Mouse (Mus musculus) myocyte (in vitro differentiated cells): ENCODE measurements at regions not wholly inside any gene's neighbourhood (a gene's known extent, or its start where the extent isn't known, plus 50 kb on each side); places are given as distances from the start of the nearest gene placed in this dataset.

Source experiments
- H3K27me3 ChIP-seq: one replicate; pipeline ENCODE4 v1.6.1; 2011; ENCODE audit not compliant: control insufficient read depth, insufficient read depth, insufficient read length
- H3K36me3 ChIP-seq: one replicate; pipeline ENCODE4 v1.6.1; 2011; ENCODE audit not compliant: control insufficient read depth, insufficient read depth
- H3K4me2 ChIP-seq: one replicate; pipeline ENCODE4 v1.6.1; 2011; ENCODE audit warnings: low read depth, control low read depth
- H3K4me3 ChIP-seq: one replicate; pipeline ENCODE4 v1.5.1; 2011; ENCODE audit warnings: mild to moderate bottlenecking, control low read depth, moderate library complexity
- H3K79me2 ChIP-seq: one replicate; pipeline ENCODE4 v1.6.1; 2011; ENCODE audit not compliant: control insufficient read depth, insufficient read depth
- H3ac ChIP-seq: one replicate; pipeline ENCODE4 v1.6.1; 2011; ENCODE audit not compliant: control insufficient read depth, insufficient read length
- CEBPB ChIP-seq: IDR thresholded peaks from 2 replicates; pipeline ENCODE4 v1.6.1; 2011; ENCODE audit warnings: mild to moderate bottlenecking, moderate library complexity; ENCODE audit not compliant: poor library complexity, insufficient read depth, severe bottlenecking
- E2F4 ChIP-seq: IDR thresholded peaks from one replicate; pipeline ENCODE4 v1.6.1; 2011; ENCODE audit warnings: mild to moderate bottlenecking, control low read depth, moderate library complexity; ENCODE audit not compliant: insufficient read depth
- MAX ChIP-seq: IDR thresholded peaks from one replicate; pipeline ENCODE4 v1.6.1; 2011; ENCODE audit warnings: low read depth, mild to moderate bottlenecking, control low read depth
- MYOD1 ChIP-seq, 3 experiments: IDR thresholded peaks; one replicate each; pipeline ENCODE4 v1.6.1; 2011; ENCODE audit warnings: control low read depth in 2 of 3, low read depth in 2 of 3, mild to moderate bottlenecking in 2 of 3, moderate library complexity in 1 of 3; ENCODE audit not compliant: insufficient read length in 2 of 3, control insufficient read depth in 1 of 3
- MYOG ChIP-seq, 3 experiments: IDR thresholded peaks; one replicate each; pipeline ENCODE4 v1.6.1; 2011; ENCODE audit warnings: control low read depth in 2 of 3, low read depth in 2 of 3, mild to moderate bottlenecking in 2 of 3; ENCODE audit not compliant: insufficient read length in 2 of 3, control insufficient read depth in 1 of 3, insufficient read depth in 1 of 3
- POLR2A ChIP-seq: IDR thresholded peaks from one replicate; pipeline ENCODE4 v1.6.1; 2011; ENCODE audit warnings: low read depth, mild to moderate bottlenecking, control low read depth, moderate library complexity; ENCODE audit not compliant: insufficient read length
- POLR2AphosphoS2 ChIP-seq: IDR thresholded peaks from one replicate; pipeline ENCODE4 v1.6.1; 2011; ENCODE audit warnings: low read depth, control low read depth; ENCODE audit not compliant: insufficient read length
- REST ChIP-seq: IDR thresholded peaks from one replicate; pipeline ENCODE4 v1.6.1; 2011; ENCODE audit warnings: mild to moderate bottlenecking, control low read depth, moderate library complexity; ENCODE audit not compliant: insufficient read depth, insufficient read length
- SRF ChIP-seq: IDR thresholded peaks from one replicate; pipeline ENCODE4 v1.6.1; 2011; ENCODE audit warnings: low read depth; ENCODE audit not compliant: control insufficient read depth, insufficient read length
- TCF12 ChIP-seq: IDR thresholded peaks from one replicate; pipeline ENCODE4 v1.6.1; 2011; ENCODE audit warnings: mild to moderate bottlenecking, control low read depth; ENCODE audit not compliant: poor library complexity, insufficient read depth, severe bottlenecking
- TCF3 ChIP-seq: IDR thresholded peaks from one replicate; pipeline ENCODE4 v1.6.1; 2011; ENCODE audit warnings: low read depth, control low read depth; ENCODE audit not compliant: insufficient read length
- USF1 ChIP-seq: IDR thresholded peaks from one replicate; pipeline ENCODE4 v1.6.1; 2011; ENCODE audit warnings: low read depth, mild to moderate bottlenecking, control low read depth, moderate library complexity

- TF ChIP-seq E2F4 (no peak), MAX (no peak), SRF (no peak), USF1 (no peak), MYOG (IDR thresholded peaks at IDR 0.05; ENCODE audit: control insufficient read depth in 1 of 3, insufficient read depth in 1 of 3, insufficient read length in 2 of 3, low read depth in 2 of 3) (no peak), POLR2AphosphoS2 (no peak), CEBPB (no peak), REST (no peak), MYOD1 (IDR thresholded peaks at IDR 0.05; ENCODE audit: control insufficient read depth in 1 of 3, insufficient read length in 2 of 3, low read depth in 2 of 3) (no peak), TCF3 (no peak), POLR2A (no peak), TCF12 (no peak)
- Histone ChIP-seq H3K36me3 (no peaks in the 10 kb centered on the region), H3K4me2 (no peak overlapping the region), H3ac (no peak overlapping the region), H3K79me2 (no peaks in the 10 kb centered on the region), H3K27me3 (no peaks in the 10 kb centered on the region), H3K4me3 (no peak overlapping the region)
Measured at GRCm38 (mm10) chr12:25294179-25295025, 197.5 kb upstream of the Id2 start.

- Histone ChIP-seq H3K4me3 (no peak overlapping the region), H3K27me3 (no peaks in the 10 kb centered on the region)
- TF ChIP-seq TCF3 (no peak), MYOG (IDR thresholded peaks at IDR 0.05; ENCODE audit: control insufficient read depth in 1 of 3, insufficient read depth in 1 of 3, insufficient read length in 2 of 3, low read depth in 2 of 3) (no peak), MYOD1 (IDR thresholded peaks at IDR 0.05; ENCODE audit: control insufficient read depth in 1 of 3, insufficient read length in 2 of 3, low read depth in 2 of 3) (no peak), POLR2AphosphoS2 (no peak), MAX (no peak), USF1 (no peak), SRF (no peak), POLR2A (no peak), E2F4 (no peak), CEBPB (no peak), REST (no peak), TCF12 (no peak)
Measured at GRCm38 (mm10) chr12:25293470-25294178, 196.7 kb upstream of the Id2 start.

GRCm38 (mm10) chr12:25289381-25289780 is 192.4 kb upstream of the Id2 start:
- Histone ChIP-seq H3K4me3 (no peak overlapping the region), H3ac (no peak overlapping the region)
- TF ChIP-seq MAX (no peak), USF1 (no peak), TCF3 (no peak), E2F4 (no peak), TCF12 (no peak), SRF (no peak), POLR2AphosphoS2 (no peak), MYOG (IDR thresholded peaks at IDR 0.05; ENCODE audit: control insufficient read depth in 1 of 3, insufficient read depth in 1 of 3, insufficient read length in 2 of 3, low read depth in 2 of 3) (no peak), REST (no peak), MYOD1 (IDR thresholded peaks at IDR 0.05; ENCODE audit: control insufficient read depth in 1 of 3, insufficient read length in 2 of 3, low read depth in 2 of 3) (no peak), POLR2A (no peak), CEBPB (no peak)

More at GRCm38 (mm10) chr12:25293470-25294178, 196.7 kb upstream of the Id2 start:
- Histone ChIP-seq H3K79me2 (no peaks in the 10 kb centered on the region), H3ac (no peak overlapping the region), H3K36me3 (no peaks in the 10 kb centered on the region), H3K4me2 (no peak overlapping the region)

GRCm38 (mm10) chr12:25283808-25284207 is 186.9 kb upstream of the Id2 start:
- peak overlapping the region; percentile 20 for H3K4me2 ChIP-seq

More at GRCm38 (mm10) chr12:25289381-25289780, 192.4 kb upstream of the Id2 start:
- no peaks in the 10 kb centered on the region for H3K79me2 ChIP-seq
- H3K27me3 ChIP-seq = no peaks in the 10 kb centered on the region
- H3K4me2 ChIP-seq = no peak overlapping the region
- no peaks in the 10 kb centered on the region for H3K36me3 ChIP-seq

More at GRCm38 (mm10) chr12:25283808-25284207, 186.9 kb upstream of the Id2 start:
- Histone ChIP-seq H3K4me3 (no peak overlapping the region), H3K79me2 (no peaks in the 10 kb centered on the region), H3K36me3 (no peaks in the 10 kb centered on the region), H3ac (no peak overlapping the region), H3K27me3 (no peaks in the 10 kb centered on the region)
- TF ChIP-seq CEBPB = peak; percentile 82
- TF ChIP-seq SRF = no peak
- no peak for TF ChIP-seq POLR2AphosphoS2
- TF ChIP-seq USF1 = peak; percentile 7
